Mouse (Mus musculus): ENCODE results near the gene N4bp3.
A peak's percentile ranks its signal among the peaks of the same experiment; 100 is the strongest.
"Not testable (repeated sequence)": the region's sequence is repeated elsewhere in the genome, so short reads cannot be mapped to it uniquely, and the experiment has no call there.

N4bp3 gene

GRCm38 (mm10) chr11:51652889-51653418 lies 2.3 kb upstream of the N4bp3 start:
- no peak for DNase-seq (ENCODE audit: low spot score in 2 of 2)

- peak in 1 of 2 experiments; percentile 74 for DNase-seq (ENCODE audit: low spot score in 2 of 2)
These were observed 381 bp downstream of the N4bp3 start for GRCm38 (mm10) chr11:51650261-51650660.

GRCm38 (mm10) chr11:51649889-51650199 lies 798 bp downstream of the N4bp3 start:
- DNase-seq (ENCODE audit: low spot score in 2 of 2), result no peak

GRCm38 (mm10) chr11:51649111-51649888 lies 1.3 kb downstream of the N4bp3 start:
- DNase-seq (ENCODE audit: low spot score in 2 of 2), result no peak

GRCm38 (mm10) chr11:51648566-51648965 lies 2.1 kb downstream of the N4bp3 start:
- DNase-seq (ENCODE audit: low spot score in 2 of 2), result no peak

- no peak for DNase-seq (ENCODE audit: low spot score in 2 of 2)
These were observed 3.6 kb downstream of the N4bp3 start for GRCm38 (mm10) chr11:51646751-51647667.

DNA sequence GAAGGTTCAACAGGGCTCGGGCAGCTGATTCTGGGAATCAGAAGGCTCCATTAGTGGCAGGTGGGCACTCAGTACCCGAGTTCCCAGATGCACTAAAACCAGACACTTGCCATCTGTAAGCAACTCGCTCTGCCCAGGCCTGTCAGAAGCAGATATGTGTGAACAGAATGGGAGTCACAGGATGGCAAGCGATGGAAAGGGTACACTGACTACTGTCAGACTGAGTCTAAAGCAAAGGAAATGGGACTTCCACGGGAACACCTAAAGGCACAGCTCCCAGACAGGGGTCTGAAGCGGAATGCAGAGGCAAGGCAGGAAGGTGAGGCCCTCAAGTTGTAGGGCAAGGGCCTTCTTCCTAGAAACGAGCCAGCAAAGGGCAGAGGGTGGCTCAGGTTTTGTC lies 4.4 kb downstream of the N4bp3 start:
- DNase-seq (ENCODE audit: low spot score in 2 of 2), result no peak

DNA sequence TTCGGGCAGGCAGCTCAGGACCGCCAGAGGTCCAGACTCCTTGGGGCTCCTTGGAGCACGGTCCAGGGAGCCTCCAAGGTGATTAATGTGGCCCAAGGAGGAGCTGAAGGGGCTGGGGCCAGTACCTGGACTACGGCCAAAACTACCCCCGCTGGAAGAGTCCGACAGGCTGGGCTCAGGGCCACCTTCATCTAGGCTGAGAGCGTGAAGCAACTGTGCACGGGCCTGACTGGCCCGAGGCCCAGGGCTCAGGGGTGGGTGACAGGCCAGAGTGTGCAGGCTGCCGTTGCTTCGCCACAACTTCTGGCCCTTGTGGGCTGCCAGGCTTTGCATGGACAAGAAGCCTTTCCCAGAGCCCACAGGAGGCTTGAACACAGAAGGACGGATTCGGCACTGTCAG lies 5.3 kb downstream of the N4bp3 start:
- no peak for DNase-seq (ENCODE audit: low spot score in 2 of 2)

GRCm38 (mm10) chr11:51644217-51644616 lies 6.4 kb downstream of the N4bp3 start:
- DNase-seq (ENCODE audit: low spot score in 2 of 2), result peak; percentile 64 to 82

DNA sequence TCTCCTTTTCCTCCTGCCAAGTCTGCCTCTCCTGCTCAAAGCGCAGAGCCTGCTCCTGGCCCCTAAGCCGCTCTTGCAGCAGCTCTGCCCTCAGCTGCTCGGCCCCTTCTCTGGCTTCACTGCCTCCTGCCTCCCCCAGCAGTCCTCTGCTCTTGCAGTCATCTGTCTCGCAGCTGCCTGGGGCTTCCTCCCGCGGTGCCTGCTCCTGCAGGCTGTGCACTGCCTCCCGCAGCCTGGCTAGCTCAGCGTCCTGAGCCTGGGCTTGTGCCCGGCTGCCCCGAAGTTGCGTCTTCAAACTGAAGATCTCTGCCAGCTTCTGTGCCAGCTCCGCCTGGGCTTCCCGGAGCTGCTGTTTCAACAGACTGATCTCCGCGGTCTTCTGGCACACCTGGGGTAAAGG lies 6.9 kb downstream of the N4bp3 start:
- peak; percentile 38 to 77 for DNase-seq (ENCODE audit: low spot score in 2 of 2)

DNA sequence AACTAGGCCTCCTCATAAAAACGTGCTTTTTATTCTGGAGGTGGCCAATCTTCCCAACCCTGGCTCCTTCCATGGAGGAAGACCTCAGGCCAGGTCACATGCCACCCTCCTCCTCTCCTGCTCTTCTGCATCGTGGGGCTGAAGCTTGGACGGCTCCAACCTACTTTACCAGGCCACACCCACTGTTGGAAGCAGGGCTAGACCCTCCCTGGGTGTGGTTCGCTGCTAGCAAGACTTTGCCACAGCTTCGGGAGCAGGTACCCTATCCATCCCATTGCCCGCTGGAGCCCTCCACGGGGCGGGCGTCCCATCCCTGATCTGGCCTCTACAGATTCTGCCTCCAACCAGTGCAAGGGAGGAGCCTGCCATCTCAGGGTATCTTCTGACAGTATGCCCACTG lies 7.4 kb downstream of the N4bp3 start:
- DNase-seq (ENCODE audit: low spot score in 2 of 2), result no peak

GRCm38 (mm10) chr11:51640748-51641147 lies 9.9 kb downstream of the N4bp3 start:
- DNase-seq (ENCODE audit: low spot score in 2 of 2), result no peak

DNA sequence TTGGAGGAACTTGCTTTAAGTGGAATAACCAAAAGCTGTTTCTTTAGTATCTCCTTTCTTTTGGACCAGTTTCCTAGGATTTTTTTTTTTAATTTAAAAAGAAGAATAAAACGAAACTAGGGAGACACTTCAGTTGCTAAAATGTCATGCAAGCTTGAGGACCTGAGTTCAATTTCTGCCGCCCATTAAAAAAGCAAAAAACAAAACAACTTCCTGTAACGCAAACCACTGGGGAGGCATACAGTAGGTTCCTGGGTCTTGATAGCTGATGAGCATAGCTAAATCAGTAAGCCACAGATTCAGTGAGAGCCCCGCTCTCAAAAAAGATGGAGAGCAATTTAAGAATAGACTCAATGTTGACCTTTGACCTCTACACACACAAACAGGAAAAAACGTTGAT lies 12.1 kb downstream of the N4bp3 start:
- DNase-seq (ENCODE audit: low spot score in 2 of 2), result no peak

GRCm38 (mm10) chr11:51637971-51638414 lies 12.6 kb downstream of the N4bp3 start:
- peak; percentile 58 to 85 for DNase-seq (ENCODE audit: low spot score in 2 of 2)

DNA sequence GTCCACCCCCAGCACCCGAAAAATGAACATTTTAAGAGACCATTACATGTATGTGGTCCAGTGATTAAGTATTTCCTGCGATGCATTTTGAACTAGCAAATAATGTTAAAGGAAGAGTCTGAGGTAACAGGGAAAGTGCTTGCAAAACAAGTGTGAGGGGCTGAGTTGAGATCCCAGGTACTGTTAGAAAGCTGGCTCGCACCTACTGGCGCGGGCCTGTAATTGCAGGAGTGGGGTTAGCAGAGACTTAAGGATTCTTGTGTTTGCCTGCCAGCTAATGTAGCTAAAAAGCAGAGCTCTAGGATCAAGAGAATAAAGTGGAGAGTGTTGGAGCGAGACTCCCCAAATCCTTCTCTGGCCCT lies 14.3 kb downstream of the N4bp3 start:
- peak; percentile 75 to 85 for DNase-seq (ENCODE audit: low spot score in 2 of 2)

DNA sequence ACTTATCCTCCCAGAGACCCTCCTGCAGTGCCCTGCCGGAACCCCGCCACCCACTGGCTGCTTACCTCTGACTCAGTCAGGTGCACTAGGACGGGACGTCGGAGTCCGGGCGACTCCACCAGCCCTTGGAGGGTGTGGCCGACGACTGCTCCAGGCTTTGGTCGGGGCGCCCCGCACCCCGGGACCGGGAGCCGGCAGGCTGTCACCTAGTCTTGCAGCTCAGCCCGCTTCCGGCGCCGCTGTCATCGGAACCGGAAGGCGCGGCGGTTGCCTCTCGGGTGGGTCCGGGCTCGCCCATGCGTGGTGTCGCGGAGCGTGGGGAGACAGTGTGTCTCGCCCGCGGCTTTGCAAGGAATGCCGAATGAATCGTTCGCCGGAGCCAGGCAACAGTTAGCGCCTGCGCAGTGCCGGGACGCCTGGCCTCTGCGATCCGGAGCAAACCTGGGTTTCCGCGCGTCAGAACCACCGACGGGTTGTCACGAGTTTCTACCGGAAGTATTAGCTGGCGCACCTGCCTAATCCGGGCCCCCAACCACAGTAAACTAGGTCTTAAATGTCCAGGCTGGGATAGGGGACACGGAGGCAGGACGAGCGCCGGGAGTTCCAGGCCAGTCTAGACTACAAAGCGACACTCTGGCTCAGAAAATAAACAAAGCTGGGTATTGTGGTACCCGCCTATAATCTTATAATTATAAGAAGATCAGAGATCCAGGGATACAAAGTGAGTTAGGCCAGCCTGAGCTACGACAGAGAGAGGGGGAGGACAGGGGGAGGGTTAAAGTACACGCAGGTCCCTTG lies 14.9 kb downstream of the N4bp3 start, which contains the start of gene Rmnd5b:
Gene Rmnd5b, minus strand, starts transcription at position 372 of the 798 bp plus-strand sequence.
- peak; percentile 83 to 93 for DNase-seq (ENCODE audit: low spot score in 2 of 2)

DNA sequence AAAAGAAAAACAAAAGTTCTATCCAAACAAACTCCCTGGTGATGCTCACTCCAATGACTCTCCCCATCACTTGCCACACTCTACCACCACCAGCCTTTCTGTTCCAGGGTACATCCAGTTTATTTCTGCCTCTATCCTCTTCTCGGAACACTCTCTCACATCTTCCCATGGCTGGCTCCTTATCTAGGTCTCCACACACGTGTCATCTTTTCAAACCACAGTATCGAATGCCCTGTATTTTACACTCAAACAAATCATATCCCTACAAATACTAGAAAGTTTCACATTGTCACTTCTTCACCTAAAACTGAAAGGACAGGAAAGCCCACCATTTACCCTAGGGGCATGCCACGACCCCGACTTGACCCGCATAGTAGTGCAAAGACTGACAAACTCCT lies 15.5 kb downstream of the N4bp3 start:
- no peak for DNase-seq (ENCODE audit: low spot score in 2 of 2)

DNA sequence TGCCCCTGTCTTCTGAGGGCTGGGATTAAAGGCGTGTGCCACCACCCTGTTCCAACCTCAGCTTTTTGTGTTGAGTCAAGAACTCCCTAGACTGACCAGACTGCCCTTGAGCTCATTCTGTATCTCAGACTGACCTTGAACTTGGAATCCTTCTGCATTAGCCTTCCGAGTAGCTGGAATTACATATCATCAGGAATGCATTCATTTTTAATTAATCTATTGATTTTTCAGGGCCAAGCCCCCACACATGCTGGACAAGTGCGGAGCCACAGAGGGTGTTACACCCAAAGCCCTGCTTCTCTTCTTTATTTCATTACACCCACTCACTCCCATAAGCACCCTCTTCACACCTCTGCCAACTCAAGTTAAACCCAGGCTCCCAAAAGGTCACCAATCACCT lies 16.9 kb downstream of the N4bp3 start:
- no peak for DNase-seq (ENCODE audit: low spot score in 2 of 2)

- DNase-seq (ENCODE audit: low spot score in 2 of 2), result not testable (repeated sequence)
These were observed 17.4 kb downstream of the N4bp3 start for GRCm38 (mm10) chr11:51633200-51633599.

DNA sequence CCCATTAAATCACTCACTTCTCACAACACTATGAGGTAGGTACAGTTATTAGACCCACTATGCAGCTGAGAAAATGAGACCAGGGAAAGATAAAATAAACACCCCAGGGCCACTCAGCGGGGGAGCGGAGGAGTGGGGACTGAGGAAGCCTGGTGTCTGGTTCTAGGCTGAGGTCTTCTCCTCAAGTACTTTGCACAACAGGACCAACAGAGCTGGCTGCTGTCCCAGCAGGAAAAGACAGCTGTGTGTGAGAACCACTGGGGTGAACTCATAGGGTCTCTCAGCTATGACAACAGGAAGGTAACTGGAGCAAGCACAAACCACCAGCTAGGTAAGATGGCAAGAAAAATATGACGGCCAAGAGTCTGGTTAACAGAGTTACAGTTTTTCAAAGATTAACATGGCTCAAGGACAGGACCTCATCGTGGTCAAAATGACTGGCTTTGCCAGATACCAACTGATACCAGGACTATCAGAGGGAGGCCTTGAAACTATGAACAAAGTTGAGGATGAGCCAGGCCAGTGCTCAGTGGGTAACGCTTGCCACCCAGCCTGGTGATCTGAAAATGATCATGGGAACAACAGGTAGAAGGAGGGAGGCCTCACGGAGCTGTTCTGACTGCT lies 18.4 kb downstream of the N4bp3 start:
- DNase-seq (ENCODE audit: low spot score in 2 of 2), result no peak

DNA sequence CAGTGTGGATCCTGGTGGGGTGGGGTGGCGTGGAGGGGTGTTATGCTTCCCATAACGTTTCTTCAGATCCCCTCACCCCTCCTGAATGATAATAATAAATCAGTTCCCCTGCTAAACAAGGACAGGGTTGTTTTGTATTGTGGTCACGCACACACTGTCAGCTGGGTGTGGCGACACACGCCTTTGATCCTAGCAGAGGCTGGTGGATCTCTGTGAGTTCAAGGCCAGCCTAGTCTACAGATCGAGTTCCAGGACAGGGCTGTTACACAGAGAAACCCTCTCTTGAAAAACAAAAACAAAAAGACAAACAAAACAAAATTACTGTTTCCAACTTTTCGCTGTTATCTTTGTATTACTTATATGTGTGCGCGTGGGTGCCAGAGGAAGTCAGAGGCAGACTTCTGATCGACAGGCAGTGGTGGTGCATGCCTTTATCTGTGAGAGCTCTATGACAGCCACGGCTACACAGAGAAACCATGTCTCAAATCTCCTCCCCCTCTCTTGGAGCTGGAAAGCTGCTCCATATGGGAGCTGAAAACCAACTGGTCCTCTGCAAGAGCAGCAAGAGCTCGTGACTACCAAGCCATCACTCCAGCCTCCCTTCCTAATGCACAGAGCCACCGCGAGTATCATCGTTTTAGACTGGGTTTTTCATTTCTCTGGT lies 20.9 kb downstream of the N4bp3 start:
- DNase-seq (ENCODE audit: low spot score in 2 of 2), result no peak
